Mouse (Mus musculus) MEL (cell line): ENCODE measurements around the gene Kif19a. TPM values are rescaled to one million over a fixed set of nuclear protein-coding genes. Genes with fewer than 3 reads are reported as not detected.

ENCODE experiments used
- DNase-seq: peaks from one replicate; pipeline ENCODE4 v3.0.0; 2011; ENCODE audit warnings: low read depth, low spot score
- H3K27ac ChIP-seq: 2 replicates; pipeline ENCODE4 v1.5.1; 2012; ENCODE audit warnings: low read depth, mild to moderate bottlenecking, control low read depth, low read length, moderate library complexity; ENCODE audit not compliant: control insufficient read depth
- H3K27me3 ChIP-seq, 2 experiments: fragments of 150-350 bp in 1 of 2; sonication (generic) in 1 of 2; 2 replicates each; pipeline ENCODE4 v1.6.1; 2012; ENCODE audit warnings: low read length in 2 of 2, mild to moderate bottlenecking in 2 of 2, improper control_type of control experiment in 1 of 2, moderate library complexity in 1 of 2; ENCODE audit not compliant: insufficient read depth in 2 of 2, control insufficient read depth in 1 of 2
- H3K36me3 ChIP-seq, 2 experiments: 2 replicates each; pipeline ENCODE4 v1.6.1; 2012 to 2014; ENCODE audit warnings: low read length in 2 of 2, improper control_type of control experiment in 1 of 2, inconsistent platforms in 1 of 2, mild to moderate bottlenecking in 1 of 2; ENCODE audit not compliant: insufficient read depth in 2 of 2, control insufficient read depth in 1 of 2
- H3K4me1 ChIP-seq, 2 experiments: fragments of 150-350 bp in 1 of 2; sonication (generic) in 1 of 2; 2 replicates each; pipeline ENCODE4 v1.6.1; 2012; ENCODE audit warnings: low read length in 2 of 2, improper control_type of control experiment in 1 of 2, mild to moderate bottlenecking in 1 of 2; ENCODE audit not compliant: insufficient read depth in 2 of 2, control insufficient read depth in 1 of 2
- H3K4me3 ChIP-seq, 2 experiments: fragments of 150-350 bp in 1 of 2; sonication (generic) in 1 of 2; 2 replicates each; pipeline ENCODE4 v1.5.1; 2012; ENCODE audit warnings: low read depth in 2 of 2, low read length in 2 of 2, mild to moderate bottlenecking in 2 of 2, moderate library complexity in 2 of 2, control low read depth in 1 of 2, improper control_type of control experiment in 1 of 2; ENCODE audit not compliant: control insufficient read depth in 1 of 2, insufficient read depth in 1 of 2
- H3K79me2 ChIP-seq: 2 replicates; pipeline ENCODE4 v1.6.1; 2012; ENCODE audit warnings: mild to moderate bottlenecking, low read length, moderate library complexity; ENCODE audit not compliant: control insufficient read depth, poor library complexity, insufficient read depth
- H3K9ac ChIP-seq: 2 replicates; pipeline ENCODE4 v1.6.1; 2012; ENCODE audit warnings: low read depth, mild to moderate bottlenecking, control low read depth, low read length, moderate library complexity; ENCODE audit not compliant: control insufficient read depth, poor library complexity, severe bottlenecking
- H3K9me3 ChIP-seq: fragments of 150-350 bp; sonication (generic); replicated peaks from 2 replicates; pipeline ENCODE4 v1.6.1; 2012; ENCODE audit warnings: mild to moderate bottlenecking, low read length, improper control_type of control experiment, moderate library complexity; ENCODE audit not compliant: insufficient read depth
- CHD1 ChIP-seq: IDR thresholded peaks from 2 replicates; pipeline ENCODE4 v1.6.1; 2012; ENCODE audit warnings: low read depth, mild to moderate bottlenecking, inconsistent platforms, low read length, improper control_type of control experiment
- CTCF ChIP-seq, 3 experiments: IDR thresholded peaks in 2 of 3; conservative IDR thresholded peaks in 1 of 3; 2 replicates each; pipeline ENCODE4 v1.5.1; 2011 to 2012; ENCODE audit warnings: low read length in 3 of 3, low read depth in 2 of 3, mild to moderate bottlenecking in 2 of 3, improper control_type of control experiment in 1 of 3, inconsistent platforms in 1 of 3, mixed read lengths in 1 of 3, moderate library complexity in 1 of 3; ENCODE audit not compliant: control insufficient read depth in 1 of 3, insufficient read depth in 1 of 3, poor library complexity in 1 of 3, severe bottlenecking in 1 of 3
- E2F4 ChIP-seq: IDR thresholded peaks from 2 replicates; pipeline ENCODE4 v1.6.1; 2011; ENCODE audit warnings: low read depth, low read length, improper control_type of control experiment, borderline replicate concordance
- ELF1 ChIP-seq: IDR thresholded peaks from 2 replicates; pipeline ENCODE4 v1.6.1; 2014; ENCODE audit warnings: low read depth, mild to moderate bottlenecking, inconsistent platforms, low read length, improper control_type of control experiment, moderate library complexity
- HCFC1 ChIP-seq: IDR thresholded peaks from 2 replicates; pipeline ENCODE4 v1.6.1; 2012; ENCODE audit warnings: low read depth, mild to moderate bottlenecking, inconsistent platforms, low read length, improper control_type of control experiment, moderate library complexity
- MAFK ChIP-seq: IDR thresholded peaks from 2 replicates; pipeline ENCODE4 v1.6.1; 2011; ENCODE audit warnings: low read depth, mild to moderate bottlenecking, low read length, improper control_type of control experiment, borderline replicate concordance
- MAZ ChIP-seq: IDR thresholded peaks from 2 replicates; pipeline ENCODE4 v1.6.1; 2012; ENCODE audit warnings: low read depth, mild to moderate bottlenecking, inconsistent platforms, low read length, improper control_type of control experiment
- MYB ChIP-seq: IDR thresholded peaks from 2 replicates; pipeline ENCODE4 v1.6.1; 2011; ENCODE audit warnings: mild to moderate bottlenecking, low read depth, low read length, improper control_type of control experiment
- POLR2A ChIP-seq, 2 experiments: IDR thresholded peaks; 2 replicates each; pipeline ENCODE4 v1.6.1; 2011 to 2012; ENCODE audit warnings: low read length in 2 of 2, mild to moderate bottlenecking in 2 of 2, control low read depth in 1 of 2, improper control_type of control experiment in 1 of 2, low read depth in 1 of 2, moderate library complexity in 1 of 2; ENCODE audit not compliant: control insufficient read depth in 1 of 2, insufficient read depth in 1 of 2, poor library complexity in 1 of 2
- RAD21 ChIP-seq: IDR thresholded peaks from 2 replicates; pipeline ENCODE4 v1.6.1; 2011; ENCODE audit warnings: mild to moderate bottlenecking, low read depth, low read length, improper control_type of control experiment
- RCOR1 ChIP-seq: IDR thresholded peaks from 2 replicates; pipeline ENCODE4 v1.6.1; 2012; ENCODE audit warnings: low read depth, mild to moderate bottlenecking, inconsistent platforms, low read length, improper control_type of control experiment
- SIN3A ChIP-seq: IDR thresholded peaks from 2 replicates; pipeline ENCODE4 v1.6.1; 2012; ENCODE audit warnings: low read length, improper control_type of control experiment, inconsistent platforms
- SMC3 ChIP-seq: IDR thresholded peaks from 2 replicates; pipeline ENCODE4 v1.6.1; 2011; ENCODE audit warnings: low read depth, low read length, improper control_type of control experiment
- USF2 ChIP-seq, 2 experiments: IDR thresholded peaks; 2 replicates each; pipeline ENCODE4 v1.6.1; 2011 to 2012; ENCODE audit warnings: improper control_type of control experiment in 2 of 2, low read length in 2 of 2, borderline replicate concordance in 1 of 2, inconsistent platforms in 1 of 2, low read depth in 1 of 2, mild to moderate bottlenecking in 1 of 2; ENCODE audit not compliant: insufficient read depth in 1 of 2
- ZC3H11A ChIP-seq: IDR thresholded peaks from 2 replicates; pipeline ENCODE4 v1.6.1; 2012; ENCODE audit warnings: low read depth, mild to moderate bottlenecking, inconsistent platforms, low read length, improper control_type of control experiment
- ZNF384 ChIP-seq: IDR thresholded peaks from 2 replicates; pipeline ENCODE4 v1.6.1; 2012; ENCODE audit warnings: low read depth, mild to moderate bottlenecking, inconsistent platforms, low read length, improper control_type of control experiment
- polyA plus RNA-seq, 2 experiments: library from polyadenylated mRNA; stranded (reverse) in 1 of 2; unstranded in 1 of 2; fragments of >175 nt in 1 of 2; fragments of >200 nt in 1 of 2; gene quantifications; 2 replicates each; pipeline versions ENCODE4 v1.2.1 to v1.2.4; 2012; ENCODE audit warnings: low replicate concordance in 2 of 2, low read depth in 1 of 2; ENCODE audit not compliant: insufficient read length in 2 of 2, insufficient read depth in 1 of 2, missing spikeins in 1 of 2
- total RNA-seq: library from RNA; depleted of rRNA; stranded (reverse); fragments of 300-350 nt; gene quantifications from 2 replicates; pipeline ENCODE4 v1.2.3, GENCODE M21; 2012

The Kif19a gene
- total and polyA plus RNA-seq, 3 experiments: not detected

DNA sequence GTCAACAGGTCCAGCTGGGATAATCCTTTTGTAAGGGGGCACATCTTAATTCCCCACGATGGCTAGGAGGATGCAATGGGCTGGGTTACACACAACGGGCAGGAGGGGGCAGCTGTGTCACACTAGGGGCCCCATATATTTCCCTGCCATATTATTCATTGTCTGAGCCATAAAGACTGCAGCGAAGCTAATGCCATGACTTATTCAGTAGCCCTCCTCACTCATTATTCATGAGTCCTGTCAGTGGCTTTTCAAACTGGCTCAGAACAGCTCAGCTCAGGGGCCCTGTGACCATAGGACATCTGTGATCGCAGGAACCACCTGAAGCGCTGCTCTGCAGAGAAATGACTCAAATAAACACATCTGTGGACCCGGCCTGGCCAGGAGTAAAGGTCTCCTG, 23.7 kb upstream of the Kif19a start:
- no peak overlapping the region for H3K27ac ChIP-seq
- DNase-seq: no peak
- H3K9me3 ChIP-seq: no peaks in the 10 kb centered on the region
- no peaks in the 10 kb centered on the region for H3K27me3 ChIP-seq
- H3K36me3 ChIP-seq: no peaks in the 10 kb centered on the region
- no peak overlapping the region for H3K9ac ChIP-seq
- H3K79me2 ChIP-seq: no peaks in the 10 kb centered on the region
- no peak for TF ChIP-seq MAFK
- no peak for TF ChIP-seq ZNF384
- no peak for TF ChIP-seq MYB
- no peak for TF ChIP-seq CTCF (IDR thresholded peaks at IDR 0.05 in 2 of 3, conservative IDR thresholded peaks at IDR 0.05 in 1 of 3; ENCODE audit: control insufficient read depth in 1 of 3, insufficient read depth in 1 of 3, low read depth in 2 of 3, low read length in 3 of 3, poor library complexity in 1 of 3, severe bottlenecking in 1 of 3)
- no peak for TF ChIP-seq POLR2A (IDR thresholded peaks at IDR 0.05; ENCODE audit: control insufficient read depth in 1 of 2, insufficient read depth in 1 of 2, low read depth in 1 of 2, low read length in 2 of 2, poor library complexity in 1 of 2)
- no peak overlapping the region for H3K4me3 ChIP-seq
- H3K4me1 ChIP-seq: no peaks in the 10 kb centered on the region

DNA sequence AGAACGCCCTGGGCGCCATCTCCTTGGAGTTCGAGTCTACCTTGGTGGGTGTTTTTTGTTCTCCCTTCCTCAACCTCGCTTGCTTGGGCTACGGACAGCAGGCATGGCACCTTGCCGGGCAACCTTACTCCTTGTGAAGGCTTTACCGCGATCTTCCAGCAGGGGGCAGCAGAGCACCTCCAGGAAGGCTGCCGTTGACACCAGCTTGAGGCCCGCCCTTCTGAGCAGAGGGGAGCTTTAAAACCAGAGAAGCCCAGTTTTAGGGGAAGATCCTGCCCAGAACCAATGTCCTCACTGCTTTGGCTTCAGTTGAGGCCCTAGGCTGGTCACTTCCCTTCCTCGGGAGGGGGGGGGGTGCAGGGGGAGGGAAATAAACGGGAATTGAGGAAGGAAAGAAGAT, 20.1 kb upstream of the Kif19a start:
- peak; percentile 81 for DNase-seq
- Histone ChIP-seq H3K9me3 (no peaks in the 10 kb centered on the region), H3K36me3 (no peaks in the 10 kb centered on the region), H3K4me3 (no peak overlapping the region), H3K79me2 (no peaks in the 10 kb centered on the region), H3K9ac (peak overlapping the region; percentile 36; the same call in 1 of the 2 replicates), H3K27ac (no peak overlapping the region), H3K27me3 (no peaks in the 10 kb centered on the region), H3K4me1 (no peaks in the 10 kb centered on the region)
- peak; percentile 82 to 98 (median 88) for TF ChIP-seq CTCF (IDR thresholded peaks at IDR 0.05 in 2 of 3, conservative IDR thresholded peaks at IDR 0.05 in 1 of 3; ENCODE audit: control insufficient read depth in 1 of 3, insufficient read depth in 1 of 3, low read depth in 2 of 3, low read length in 3 of 3, poor library complexity in 1 of 3, severe bottlenecking in 1 of 3)
- TF ChIP-seq ELF1: 0 out of 2 replicates have a peak, but pooled peaks have one; percentile 20
- TF ChIP-seq RCOR1: no peak
- TF ChIP-seq SIN3A: no peak
- no peak for TF ChIP-seq MAZ
- no peak for TF ChIP-seq MAFK
- TF ChIP-seq HCFC1: no peak
- no peak for TF ChIP-seq USF2 (IDR thresholded peaks at IDR 0.05; ENCODE audit: borderline replicate concordance in 1 of 2, insufficient read depth in 1 of 2, low read depth in 1 of 2, low read length in 2 of 2)
- no peak for TF ChIP-seq ZNF384
- TF ChIP-seq ZC3H11A: peak; percentile 71
- no peak for TF ChIP-seq CHD1
- TF ChIP-seq RAD21: peak; percentile 75
- peak; percentile 66 for TF ChIP-seq SMC3
- TF ChIP-seq E2F4: no peak
